Mouse (Mus musculus): Measurements from ENCODE around the gene Rft1.
"Not testable (repeated sequence)": the region's sequence is repeated elsewhere in the genome, so short reads cannot be mapped to it uniquely, and the experiment has no call there.

Rft1 gene

GRCm38 (mm10) chr14:30671986-30672312 lies 17.8 kb downstream of the Rft1 start:
- peak; percentile 93 for DNase-seq (ENCODE audit: low spot score)

GRCm38 (mm10) chr14:30674947-30675346 lies 20.8 kb downstream of the Rft1 start:
- DNase-seq (ENCODE audit: low spot score): no peak

GRCm38 (mm10) chr14:30682131-30682530 lies 28.0 kb downstream of the Rft1 start:
- no peak for DNase-seq (ENCODE audit: low spot score)

GRCm38 (mm10) chr14:30690685-30691084 lies 36.5 kb downstream of the Rft1 start:
- no peak for DNase-seq (ENCODE audit: low spot score)

- DNase-seq (ENCODE audit: low spot score): no peak
These were observed 38.3 kb downstream of the Rft1 start for GRCm38 (mm10) chr14:30692439-30692838.

- no peak for DNase-seq (ENCODE audit: low spot score)
These were observed 40.6 kb downstream of the Rft1 start for GRCm38 (mm10) chr14:30694786-30695185.

- DNase-seq (ENCODE audit: low spot score): peak; percentile 79
These were observed 41.4 kb downstream of the Rft1 start for GRCm38 (mm10) chr14:30695609-30696008.

- no peak for DNase-seq (ENCODE audit: low spot score)
These were observed 43.4 kb downstream of the Rft1 start for GRCm38 (mm10) chr14:30697407-30698052.

- peak; percentile 74 for DNase-seq (ENCODE audit: low spot score)
These were observed 45.5 kb downstream of the Rft1 start for GRCm38 (mm10) chr14:30699656-30700055.

GRCm38 (mm10) chr14:30702512-30702911 lies 48.4 kb downstream of the Rft1 start:
- no peak for DNase-seq (ENCODE audit: low spot score)

- no peak for DNase-seq (ENCODE audit: low spot score)
These were observed 48.9 kb downstream of the Rft1 start for GRCm38 (mm10) chr14:30703079-30703478.

GRCm38 (mm10) chr14:30704098-30704855 lies 50.1 kb downstream of the Rft1 start:
- DNase-seq (ENCODE audit: low spot score): no peak

GRCm38 (mm10) chr14:30711892-30712291 lies 57.7 kb downstream of the Rft1 start:
- no peak for DNase-seq (ENCODE audit: low spot score)

GRCm38 (mm10) chr14:30713769-30714168 lies 59.6 kb downstream of the Rft1 start:
- no peak for DNase-seq (ENCODE audit: low spot score)

- peak; percentile 87 for DNase-seq (ENCODE audit: low spot score)
These were observed 60.8 kb downstream of the Rft1 start, which contains the start of gene Sfmbt1 for GRCm38 (mm10) chr14:30714799-30715617. Gene Sfmbt1 (plus strand): TSS chr14:30714849.

GRCm38 (mm10) chr14:30715618-30716050 lies 61.5 kb downstream of the Rft1 start:
- no peak for DNase-seq (ENCODE audit: low spot score)

- DNase-seq (ENCODE audit: low spot score): peak; percentile 76
These were observed 62.1 kb downstream of the Rft1 start for GRCm38 (mm10) chr14:30716051-30716952.

- DNase-seq (ENCODE audit: low spot score): no peak
These were observed 62.8 kb downstream of the Rft1 start for GRCm38 (mm10) chr14:30716953-30717285.

- DNase-seq (ENCODE audit: low spot score): not testable (repeated sequence)
These were observed 64.5 kb downstream of the Rft1 start for GRCm38 (mm10) chr14:30718696-30719095.

- no peak for DNase-seq (ENCODE audit: low spot score)
These were observed 65.4 kb downstream of the Rft1 start for GRCm38 (mm10) chr14:30719514-30719913.

- no peak for DNase-seq (ENCODE audit: low spot score)
These were observed 67.7 kb downstream of the Rft1 start for GRCm38 (mm10) chr14:30721850-30722249.

GRCm38 (mm10) chr14:30722406-30722805 lies 68.2 kb downstream of the Rft1 start:
- DNase-seq (ENCODE audit: low spot score): no peak

Measured in testis, postnatal 10 days (tissue).